Mouse (Mus musculus) adrenal gland, adult (tissue): Measurements from ENCODE around the gene Alox12.

ENCODE experiments used
- DNase-seq, 2 experiments: peaks; one replicate each; pipeline ENCODE4 v3.0.0; 2022 to 2023; ENCODE audit warnings: low spot score in 1 of 2; ENCODE audit not compliant: inconsistent age in 2 of 2

Alox12 gene

DNA sequence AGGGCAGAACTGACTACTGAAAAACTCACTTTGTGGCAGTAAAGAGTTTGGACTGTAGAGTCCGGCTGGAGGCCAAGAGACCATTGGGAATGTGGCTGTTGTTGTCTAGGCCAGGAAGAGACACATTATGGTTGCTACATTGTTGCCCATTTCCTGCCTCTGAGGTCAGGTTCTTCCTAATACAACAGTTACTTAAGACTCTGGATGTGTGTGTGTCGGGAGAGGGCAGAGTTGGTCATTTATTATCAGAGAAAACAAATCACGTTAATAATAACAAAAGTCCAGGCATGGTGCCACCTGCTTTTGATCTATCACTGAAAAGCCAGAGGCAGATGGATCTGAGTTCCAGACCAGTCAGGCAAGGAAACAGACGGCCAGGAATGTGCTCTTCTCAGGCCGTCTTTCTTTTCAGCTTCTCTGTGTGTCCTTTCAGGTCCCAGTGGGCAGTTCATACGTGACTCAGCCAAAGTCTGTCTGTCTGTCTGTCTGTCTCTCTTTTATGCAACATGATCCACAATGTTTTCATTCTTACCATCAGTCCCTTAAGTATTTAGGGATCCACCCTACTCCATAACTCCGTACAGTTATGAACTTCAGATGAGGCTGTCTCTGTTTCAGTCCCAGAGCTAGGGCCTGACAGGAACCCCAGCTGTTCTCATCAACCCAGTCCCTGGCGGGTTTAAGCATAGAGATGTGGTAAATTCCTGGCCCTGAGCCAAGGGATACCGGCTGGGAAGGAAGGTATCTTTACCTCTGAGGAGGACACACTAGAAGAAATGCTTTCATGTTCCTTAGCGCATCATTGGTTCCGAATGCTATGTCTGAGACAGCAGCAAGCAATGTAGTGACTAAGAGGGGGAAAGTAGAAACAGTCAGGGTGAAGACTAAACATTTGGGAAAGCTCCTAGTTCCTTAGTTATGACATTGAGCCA is 61.5 kb downstream of the Alox12 start:
- DNase-seq: no peak

DNA sequence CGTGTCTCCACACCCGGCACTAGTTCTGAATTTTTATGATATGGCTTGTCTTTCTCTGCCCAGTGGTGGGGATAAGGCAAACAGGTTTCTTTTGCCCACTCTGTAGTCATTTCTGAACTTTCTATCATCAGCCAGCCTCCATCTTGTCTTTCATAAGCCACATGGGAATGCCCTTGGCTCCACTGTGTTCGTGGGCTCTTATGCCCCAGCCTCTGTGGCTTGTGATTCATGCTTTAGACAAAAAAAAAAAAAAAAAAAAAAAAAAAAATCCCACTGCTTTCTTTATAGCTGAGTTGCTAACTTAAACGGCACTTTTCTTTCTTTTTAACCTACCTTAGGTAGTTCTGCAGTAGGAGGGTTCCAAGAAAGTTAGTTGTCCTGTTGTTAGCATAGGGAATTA is 63.0 kb downstream of the Alox12 start:
- no peak for DNase-seq
